Mouse (Mus musculus) liver, embryonic 14.5 days (tissue): ENCODE results near the gene Dnajc1. TPM values are rescaled to one million over a fixed set of nuclear protein-coding genes. Genes with fewer than 3 reads are reported as not detected.

Source experiments
- ATAC-seq: fragments of 200-750 bp; cut with Nextera tagmentation; 2 replicates; pipeline ENCODE4 v1.8.0; 2017; ENCODE audit warnings: moderate number of reproducible peaks, mild to moderate bottlenecking, moderate library complexity; ENCODE audit not compliant: insufficient read depth
- DNase-seq, 3 experiments: peaks; one replicate each; pipeline ENCODE4 v3.0.0-alpha.2; 2012 to 2013; ENCODE audit warnings: low read depth in 3 of 3, low spot score in 3 of 3
- H3K27ac ChIP-seq: fragments of 300-500 bp; sonication (generic); 2 replicates; pipeline ENCODE4 v1.5.1; 2014; ENCODE audit warnings: moderate library complexity, mild to moderate bottlenecking, control low read depth, inconsistent platforms
- H3K27me3 ChIP-seq: fragments of 300-500 bp; sonication (generic); 2 replicates; pipeline ENCODE4 v1.6.1; 2014; ENCODE audit warnings: mild to moderate bottlenecking, low read length, moderate library complexity; ENCODE audit not compliant: control insufficient read depth, insufficient read depth
- H3K36me3 ChIP-seq: fragments of 300-500 bp; sonication (generic); replicated peaks from 2 replicates; pipeline ENCODE4 v1.6.1; 2014; ENCODE audit warnings: low read depth; ENCODE audit not compliant: control insufficient read depth, insufficient read depth
- H3K4me1 ChIP-seq, 2 experiments: fragments of 200-500 bp in 1 of 2; fragments of 300-500 bp in 1 of 2; sonication (generic) in 1 of 2; replicated peaks; 2 replicates each; pipeline ENCODE4 v1.6.1; 2012 to 2014; ENCODE audit warnings: antibody characterized with exemption in 1 of 2, inconsistent platforms in 1 of 2, low read length in 1 of 2; ENCODE audit not compliant: control insufficient read depth in 2 of 2, insufficient read depth in 2 of 2
- H3K4me2 ChIP-seq: fragments of 300-500 bp; sonication (generic); 2 replicates; pipeline ENCODE4 v1.6.1; 2014; ENCODE audit warnings: low read depth, mild to moderate bottlenecking, control low read depth, moderate library complexity
- H3K4me3 ChIP-seq, 2 experiments: fragments of 200-500 bp in 1 of 2; fragments of 300-500 bp in 1 of 2; sonication (generic) in 1 of 2; 2 replicates each; pipeline ENCODE4 v1.5.1; 2012 to 2014; ENCODE audit warnings: low read depth in 2 of 2, low read length in 2 of 2, mild to moderate bottlenecking in 2 of 2, control low read depth in 1 of 2, inconsistent platforms in 1 of 2, moderate library complexity in 1 of 2; ENCODE audit not compliant: insufficient read depth in 1 of 2
- H3K9ac ChIP-seq: fragments of 300-500 bp; sonication (generic); replicated peaks from 2 replicates; pipeline ENCODE4 v1.6.1; 2014; ENCODE audit warnings: mild to moderate bottlenecking, control low read depth, moderate library complexity
- H3K9me3 ChIP-seq: fragments of 300-500 bp; sonication (generic); 2 replicates; pipeline ENCODE4 v1.6.1; 2016; ENCODE audit warnings: low read length, mixed read lengths; ENCODE audit not compliant: control insufficient read depth
- CTCF ChIP-seq: IDR thresholded peaks from 2 replicates; pipeline ENCODE4 v1.5.1; 2016; ENCODE audit warnings: antibody characterized with exemption, low read depth, control low read depth
- EP300 ChIP-seq: IDR thresholded peaks from 2 replicates; pipeline ENCODE4 v1.6.1; 2016; ENCODE audit warnings: antibody characterized with exemption, low read depth
- WGBS: fragments of 180-500 bp; shearing (Covaris S2); extraction: QIAGEN DNeasy Blood & Tissue Kit; methylation state at CpG from one replicate; pipeline ENCODE4 v1.1.7; 2014; ENCODE audit not compliant: insufficient replicate concordance; 5-methylcytosine and 5-hydroxymethylcytosine counted together
- polyA plus RNA-seq, 2 experiments: library from polyadenylated mRNA; depleted of rRNA in 1 of 2; stranded (reverse) in 1 of 2; unstranded in 1 of 2; fragments of >200 nt; fragmentation: Nextera tagmentation in 1 of 2; extraction: Ambion mirVana in 1 of 2; gene quantifications; 2 replicates each; pipeline versions ENCODE4 v1.2.1 to v1.2.3; 2012 to 2014

The Dnajc1 gene
- polyA plus RNA-seq, 2 experiments, result 4.4 to 8.0 TPM

DNA sequence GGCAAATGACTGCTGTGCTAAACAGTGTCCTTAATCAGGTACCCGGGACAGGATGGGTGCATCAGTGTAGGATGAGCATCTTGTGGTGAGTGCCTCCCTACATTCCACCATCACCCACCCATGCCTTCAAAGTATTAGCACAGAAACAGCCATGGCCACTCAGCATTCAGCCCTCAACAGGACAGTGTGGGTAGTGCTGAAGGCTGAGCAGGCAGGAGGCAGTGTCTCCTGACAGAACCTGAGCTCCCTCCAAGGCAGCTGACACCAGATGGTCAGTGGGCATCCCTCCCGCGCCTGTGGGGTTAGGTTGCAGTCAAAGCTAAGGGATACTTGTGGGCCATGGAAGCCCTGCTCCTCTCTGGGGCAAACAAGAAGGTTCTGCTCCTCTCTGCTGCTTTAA is 174.8 kb downstream of the Dnajc1 start:
- H3K27me3 ChIP-seq, result no peaks in the 10 kb centered on the region
- no peak overlapping the region for H3K4me3 ChIP-seq
- 65% methylated on average over 3 of the region's 3 CpGs for WGBS
- no peak overlapping the region for H3K4me2 ChIP-seq
- H3K36me3 ChIP-seq, result peaks cover 17% of the 10 kb centered on the region
- H3K27ac ChIP-seq, result no peak overlapping the region
- DNase-seq, result no peak
- H3K4me1 ChIP-seq, result no peaks in the 10 kb centered on the region
- ATAC-seq, result no peak
- TF ChIP-seq CTCF (no peak), EP300 (no peak)
- H3K9ac ChIP-seq, result no peak overlapping the region
- H3K9me3 ChIP-seq, result no peaks in the 10 kb centered on the region

DNA sequence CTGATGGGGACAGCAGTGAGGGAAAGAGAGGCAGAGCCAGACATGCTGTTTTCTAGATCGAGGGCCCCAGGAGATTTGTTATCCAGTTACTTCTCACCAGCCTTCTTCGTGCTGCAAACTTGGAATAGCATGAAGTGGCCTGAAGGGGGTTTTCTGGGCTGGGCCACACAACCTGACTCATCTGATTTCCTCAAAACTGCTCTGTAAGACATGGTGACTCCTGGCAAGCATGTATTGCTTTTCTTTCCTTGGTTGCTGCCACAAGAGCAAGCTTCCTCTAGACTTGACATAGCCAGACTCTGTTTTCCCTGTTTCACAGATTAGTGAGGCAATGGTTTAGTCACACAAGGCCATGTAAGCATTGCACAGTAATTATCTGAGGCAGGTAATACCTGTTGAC is 178.6 kb downstream of the Dnajc1 start:
- no peak overlapping the region for H3K9ac ChIP-seq
- H3K4me3 ChIP-seq, result no peak overlapping the region
- DNase-seq, result no peak
- H3K27me3 ChIP-seq, result no peaks in the 10 kb centered on the region
- ATAC-seq, result no peak
- no peaks in the 10 kb centered on the region for H3K4me1 ChIP-seq
- 87% methylated on average over 2 of the region's 2 CpGs for WGBS
- H3K36me3 ChIP-seq, result peaks cover 42% of the 10 kb centered on the region
- no peak overlapping the region for H3K4me2 ChIP-seq
- TF ChIP-seq CTCF, result no peak
- TF ChIP-seq EP300, result no peak
- no peak overlapping the region for H3K27ac ChIP-seq
- no peaks in the 10 kb centered on the region for H3K9me3 ChIP-seq

DNA sequence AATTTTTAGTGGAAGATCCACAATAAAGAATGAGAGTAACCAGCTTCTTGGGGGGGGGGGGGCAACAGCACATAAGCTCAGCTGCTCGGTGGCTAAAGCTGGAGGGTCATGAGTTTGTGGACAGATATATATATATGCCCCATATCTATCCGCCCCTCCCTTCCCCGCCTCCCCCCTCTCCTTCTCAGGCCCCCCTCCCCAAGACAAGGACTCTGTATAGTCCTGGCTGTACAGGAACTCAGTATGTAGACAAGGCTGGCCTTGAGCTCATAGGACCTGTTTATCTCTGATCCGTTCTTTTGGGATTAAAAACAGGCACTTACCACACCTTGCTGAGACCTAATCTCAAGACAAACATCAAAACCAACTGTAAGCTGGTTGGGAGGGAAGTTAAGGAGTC is 182.7 kb downstream of the Dnajc1 start:
- DNase-seq (no peak), ATAC-seq (no peak)
- TF ChIP-seq EP300, result no peak
- TF ChIP-seq CTCF, result no peak
- Histone ChIP-seq H3K4me3 (no peak overlapping the region), H3K4me1 (no peaks in the 10 kb centered on the region), H3K9ac (no peak overlapping the region), H3K4me2 (no peak overlapping the region), H3K27me3 (no peaks in the 10 kb centered on the region), H3K36me3 (peaks cover 58% of the 10 kb centered on the region), H3K9me3 (no peaks in the 10 kb centered on the region), H3K27ac (no peak overlapping the region)
- WGBS, result 72% methylated on average over 4 of the region's 4 CpGs

DNA sequence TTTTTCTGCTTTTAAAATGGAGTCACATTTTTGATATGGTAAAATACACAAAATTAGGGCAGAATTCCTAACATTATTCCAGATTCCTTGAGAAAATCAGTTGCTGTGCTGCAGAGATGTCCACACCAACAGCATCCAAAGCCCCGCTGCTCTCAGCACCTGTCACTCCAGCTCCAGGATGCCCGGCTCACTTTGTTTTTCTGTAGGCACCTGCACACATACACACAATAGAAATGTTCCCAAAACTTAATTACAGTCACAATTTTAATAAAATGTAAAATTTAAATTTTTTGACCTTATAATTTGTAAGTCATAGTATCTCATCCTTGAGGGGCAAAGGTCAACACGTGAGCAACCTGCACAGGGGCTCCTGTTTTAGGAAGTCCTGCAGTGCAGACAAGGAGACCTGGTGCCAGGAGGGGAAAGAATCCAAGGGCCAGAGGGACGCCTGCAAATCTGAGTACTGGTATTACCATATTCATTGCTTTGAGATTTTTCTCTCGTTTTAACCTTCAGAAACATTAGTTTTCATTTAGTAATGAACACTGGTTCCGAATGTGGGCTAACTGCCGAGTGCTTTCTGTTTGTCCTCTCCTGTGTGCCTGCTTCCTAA is 183.3 kb downstream of the Dnajc1 start:
- no peaks in the 10 kb centered on the region for H3K9me3 ChIP-seq
- no peak for ATAC-seq
- whole genome bisulfite sequencing, result 84% methylated on average over 7 of the region's 7 CpGs
- H3K4me3 ChIP-seq, result no peak overlapping the region
- no peak overlapping the region for H3K9ac ChIP-seq
- no peaks in the 10 kb centered on the region for H3K27me3 ChIP-seq
- no peak for TF ChIP-seq CTCF
- TF ChIP-seq EP300, result no peak
- no peaks in the 10 kb centered on the region for H3K4me1 ChIP-seq
- no peak overlapping the region for H3K4me2 ChIP-seq
- peaks cover 60% of the 10 kb centered on the region for H3K36me3 ChIP-seq
- no peak for DNase-seq
- no peak overlapping the region for H3K27ac ChIP-seq

DNA sequence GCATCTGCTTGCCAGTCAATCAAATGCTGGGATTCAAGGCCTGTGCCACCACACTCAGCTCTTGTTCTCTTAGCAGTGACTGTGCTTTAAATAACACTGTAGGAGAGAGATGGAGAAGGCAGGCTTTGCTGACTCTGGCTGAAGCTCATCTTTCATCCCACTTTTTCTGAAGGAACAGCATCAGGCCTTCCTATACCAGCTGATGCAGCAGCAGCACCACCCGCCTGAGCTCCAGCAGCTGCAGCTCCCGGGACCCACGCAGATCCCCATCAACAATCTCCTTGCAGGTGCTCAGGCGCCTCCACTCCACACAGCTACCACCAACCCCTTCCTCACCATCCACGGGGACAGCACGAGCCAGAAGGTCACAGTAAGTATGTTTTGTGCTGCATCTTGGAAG is 184.1 kb downstream of the Dnajc1 start:
- no peaks in the 10 kb centered on the region for H3K4me1 ChIP-seq
- no peak overlapping the region for H3K9ac ChIP-seq
- no peak overlapping the region for H3K4me3 ChIP-seq
- H3K36me3 ChIP-seq, result peaks cover 61% of the 10 kb centered on the region
- H3K27me3 ChIP-seq, result no peaks in the 10 kb centered on the region
- no peak overlapping the region for H3K4me2 ChIP-seq
- H3K9me3 ChIP-seq, result no peaks in the 10 kb centered on the region
- WGBS, result 82% methylated on average over 6 of the region's 6 CpGs
- no peak overlapping the region for H3K27ac ChIP-seq
- ATAC-seq, result no peak
- no peak for TF ChIP-seq EP300
- TF ChIP-seq CTCF, result no peak
- no peak for DNase-seq
